Mouse (Mus musculus): Measurements from ENCODE around the gene Stoml2.
"Not testable (repeated sequence)": the region's sequence is repeated elsewhere in the genome, so short reads cannot be mapped to it uniquely, and the experiment has no call there.

Stoml2 gene

DNA sequence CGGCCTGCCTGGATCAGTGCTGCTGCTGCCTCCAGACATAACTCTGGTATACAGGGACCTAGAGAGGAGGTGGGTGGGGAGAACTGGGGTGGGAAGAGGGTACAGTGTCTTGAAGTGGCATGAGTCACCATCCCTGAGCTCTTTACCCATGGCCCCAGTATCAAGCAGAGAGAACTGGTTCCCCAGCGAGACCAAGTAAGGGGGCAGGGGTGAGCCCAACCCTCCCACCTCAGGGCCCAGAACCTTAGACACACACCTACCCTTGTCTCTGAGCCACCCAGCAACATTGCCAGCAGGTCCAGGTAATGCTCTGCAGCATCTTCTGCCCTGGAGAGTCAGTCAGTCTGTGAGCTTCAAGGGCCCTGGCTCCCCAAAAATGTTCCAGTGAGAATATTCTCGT lies 26.6 kb downstream of the Stoml2 start:
- DNase-seq (ENCODE audit: low spot score), result no peak

DNA sequence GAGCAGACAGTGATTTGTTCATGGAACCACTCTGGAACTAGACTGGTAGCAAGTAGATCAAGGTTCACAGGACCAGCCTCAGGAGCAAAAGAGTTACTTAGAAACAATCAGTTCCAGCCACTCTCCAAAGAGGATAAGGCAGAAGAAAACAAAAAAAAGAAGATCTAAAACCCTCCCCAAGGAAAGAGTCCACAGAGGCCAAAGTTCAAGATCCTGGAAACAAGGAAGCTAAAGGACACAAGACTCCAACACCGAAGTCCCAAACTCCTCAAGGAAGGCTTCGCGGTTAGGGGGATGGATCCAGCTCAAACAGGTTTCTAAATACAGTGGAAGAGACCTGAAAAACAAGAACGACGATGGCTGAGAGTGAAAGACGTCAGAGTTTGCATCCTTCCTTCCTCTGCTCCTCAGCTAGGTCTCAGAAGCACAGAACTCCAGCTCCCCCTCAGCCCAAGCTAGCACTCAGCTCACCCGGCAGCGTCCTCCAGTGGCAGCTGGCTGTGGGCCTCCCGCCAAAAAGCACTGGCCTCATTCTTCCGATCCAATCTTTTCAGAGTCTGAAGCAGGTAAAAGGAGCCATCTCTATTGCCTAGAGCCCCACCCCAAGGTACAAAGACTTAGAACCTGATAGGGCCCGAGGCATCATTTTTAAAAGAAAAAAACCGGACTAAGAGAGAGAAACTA lies 28.6 kb downstream of the Stoml2 start:
- DNase-seq (ENCODE audit: low spot score), result peak; percentile 47

DNA sequence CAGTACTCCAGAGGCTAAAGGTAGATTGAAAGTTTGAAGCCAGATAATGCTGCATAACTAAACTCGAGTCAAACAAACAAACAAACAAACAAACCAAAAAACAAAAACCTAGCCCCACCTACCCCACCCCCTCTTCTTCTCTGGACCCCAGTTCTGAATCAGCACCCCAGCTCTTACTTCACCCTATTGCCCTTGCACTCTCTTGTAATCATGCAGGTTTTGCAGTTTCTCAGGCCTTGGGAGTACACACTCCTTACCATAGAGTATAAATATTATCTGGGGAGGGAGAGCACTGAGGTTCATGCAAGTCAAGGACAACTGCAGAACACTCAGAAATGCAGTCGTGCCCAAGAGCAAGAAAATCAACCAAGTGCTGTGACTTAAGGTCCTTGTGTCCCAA lies 30.2 kb downstream of the Stoml2 start:
- DNase-seq (ENCODE audit: low spot score), result no peak

DNA sequence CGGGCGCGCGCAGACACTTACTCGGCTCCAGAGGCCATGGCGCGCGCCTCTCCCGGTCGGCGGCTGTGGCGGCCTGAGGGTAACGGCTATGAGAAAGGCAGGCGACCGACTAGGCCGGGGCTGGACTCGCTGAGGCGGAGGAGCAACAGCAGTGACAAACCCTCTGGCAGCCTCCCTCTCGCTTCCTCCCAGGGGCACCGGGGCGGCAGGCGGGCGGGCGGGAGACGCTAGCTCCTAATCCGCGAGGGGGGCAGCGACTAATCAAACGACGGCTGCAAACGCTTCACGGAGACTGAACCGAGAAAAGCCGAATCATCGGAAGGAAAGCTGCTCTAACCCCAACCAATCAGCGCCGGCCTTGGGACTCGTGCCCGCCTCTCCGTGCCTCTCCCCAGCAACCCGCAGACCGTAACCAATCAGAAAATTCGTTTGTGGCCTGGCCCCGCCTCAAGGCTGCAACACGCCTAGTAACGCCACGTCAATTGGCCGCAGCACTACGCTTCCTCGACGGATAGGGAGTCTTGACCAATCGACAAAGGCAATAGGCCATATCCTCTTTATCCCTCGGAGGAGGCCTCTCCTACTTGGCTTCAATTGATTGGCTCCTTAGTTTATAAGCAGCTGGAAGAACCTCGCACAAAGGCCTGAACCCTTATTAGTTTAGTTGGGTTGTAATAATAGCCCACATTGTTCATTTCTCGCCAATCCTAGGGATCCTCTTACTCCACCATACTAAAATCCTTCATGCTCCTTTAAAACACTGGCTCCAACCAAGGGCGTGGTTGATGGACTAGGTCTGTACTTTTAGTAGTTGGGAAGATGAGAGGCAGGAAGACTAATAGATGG lies 31.1 kb downstream of the Stoml2 start, which contains the start of gene Vcp:
TSS of gene Vcp (minus strand) at position 367 of the 846 bp plus-strand sequence.
- peak; percentile 99 for DNase-seq (ENCODE audit: low spot score)

DNA sequence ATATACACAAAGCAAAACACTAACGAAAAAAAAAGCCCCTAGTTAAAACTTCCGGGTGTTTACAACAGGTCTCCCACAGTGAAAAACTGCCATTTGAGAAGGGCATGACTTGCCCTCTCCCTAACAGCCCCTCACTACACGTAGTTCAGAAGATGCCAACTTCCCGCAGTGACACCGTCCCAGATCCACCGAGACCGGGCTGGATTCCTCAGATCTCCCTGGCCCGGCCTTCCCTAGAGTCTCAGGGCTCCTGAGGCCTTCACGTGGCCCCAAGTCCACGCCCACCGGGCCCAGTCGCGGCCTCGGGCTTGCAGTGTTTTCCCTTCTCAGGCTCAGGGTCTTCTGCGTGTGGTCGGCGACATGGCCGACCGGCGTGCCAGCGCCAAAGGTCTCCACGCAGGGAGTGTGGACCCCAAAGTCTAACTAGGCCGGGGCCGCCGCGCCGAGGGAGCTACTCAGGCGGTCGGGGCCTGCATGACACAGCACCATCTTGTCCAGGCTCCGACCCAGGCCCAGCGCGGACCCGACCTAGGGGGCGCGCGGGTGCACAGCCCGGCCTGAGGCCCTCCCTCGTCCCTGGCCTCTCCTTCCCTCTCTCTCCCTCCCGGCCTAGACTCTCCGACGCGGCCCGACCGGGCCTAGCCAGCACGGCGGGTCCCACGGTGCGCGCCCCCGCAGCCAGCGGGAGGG lies 31.9 kb downstream of the Stoml2 start:
- peak; percentile 79 for DNase-seq (ENCODE audit: low spot score)

DNA sequence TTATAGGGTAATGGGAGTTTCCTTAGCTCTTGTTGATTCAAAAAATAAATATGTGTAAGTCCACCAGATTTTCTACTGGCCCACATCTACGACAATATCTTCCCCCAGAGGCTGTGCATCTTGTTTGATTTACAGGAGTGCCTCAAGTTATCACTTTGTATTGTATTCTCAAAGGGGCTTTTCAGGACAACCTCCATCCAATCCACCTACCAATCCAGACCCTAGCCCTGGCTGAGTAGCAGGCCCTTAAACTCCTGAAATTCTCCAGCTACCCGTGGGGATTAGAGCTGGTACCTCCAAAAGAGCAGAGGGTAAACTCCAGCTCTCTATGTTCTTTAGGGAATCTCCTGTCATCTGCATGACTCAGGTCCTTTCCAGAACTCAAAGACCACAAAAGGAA lies 33.5 kb downstream of the Stoml2 start:
- DNase-seq (ENCODE audit: low spot score), result no peak

DNA sequence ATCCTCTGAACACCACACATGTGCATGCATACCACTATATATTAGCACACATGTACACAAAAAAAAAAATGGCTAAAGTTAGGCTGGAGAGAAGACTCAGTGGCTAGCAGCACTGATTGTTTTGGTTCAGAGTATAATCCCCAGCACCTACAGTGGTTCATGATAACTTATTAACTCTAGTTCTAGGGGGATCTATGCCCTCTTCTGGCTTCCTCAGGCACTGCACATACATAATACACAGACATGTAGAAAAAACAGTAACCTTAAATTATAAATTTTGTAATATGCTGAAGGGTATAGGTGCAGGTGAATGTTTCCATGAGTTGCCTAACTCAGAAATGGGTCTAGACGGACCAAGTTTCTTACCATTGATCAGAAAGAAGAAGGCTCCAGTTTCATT lies 43.2 kb downstream of the Stoml2 start:
- no peak for DNase-seq (ENCODE audit: low spot score)

DNA sequence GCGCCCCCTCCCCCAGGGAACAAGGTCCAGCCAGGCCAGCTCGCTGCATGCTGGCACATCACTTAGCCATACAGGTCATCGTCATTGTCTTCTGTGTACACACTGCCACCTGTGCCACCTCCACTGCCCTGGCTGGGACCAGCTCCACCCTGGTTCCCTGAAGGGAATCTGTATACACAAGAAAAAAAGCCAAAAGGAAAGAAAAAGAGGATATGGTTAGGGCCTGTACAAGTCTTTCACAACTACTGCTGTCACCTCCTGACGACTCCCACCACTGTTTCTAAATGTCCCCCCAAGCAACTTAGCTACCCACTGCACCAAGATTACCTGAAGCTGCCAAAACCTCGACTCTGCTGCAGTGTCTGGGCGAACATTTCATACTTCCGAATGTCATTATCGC lies 51.0 kb downstream of the Stoml2 start:
- not testable (repeated sequence) for DNase-seq (ENCODE audit: low spot score)

DNA sequence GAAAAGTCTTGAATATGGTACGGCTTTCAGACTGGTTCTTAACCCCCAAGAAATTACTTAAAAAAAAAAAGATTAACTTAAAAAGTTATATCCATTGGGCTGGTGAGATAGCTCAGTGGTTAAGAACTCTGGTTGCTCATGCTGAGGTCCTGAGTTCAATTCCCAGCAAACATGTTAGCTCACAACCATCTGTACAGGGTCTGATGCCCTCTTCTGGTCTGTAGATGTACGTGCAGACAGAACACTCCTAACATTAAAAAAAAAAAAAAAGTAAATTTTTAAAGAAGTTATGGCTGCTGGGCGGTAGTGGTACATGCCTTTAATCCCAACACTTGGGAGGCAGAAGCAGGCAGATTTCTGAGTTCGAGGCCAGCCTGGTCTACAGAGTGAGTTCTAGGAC lies 53.4 kb downstream of the Stoml2 start:
- no peak for DNase-seq (ENCODE audit: low spot score)
